Mouse (Mus musculus): ENCODE measurements at regions not wholly inside any gene's neighbourhood (a gene's known extent, or its start where the extent isn't known, plus 50 kb on each side); places are given as distances from the start of the nearest gene placed in this dataset.
"Not testable (repeated sequence)": the region's sequence is repeated elsewhere in the genome, so short reads cannot be mapped to it uniquely, and the experiment has no call there.

DNA sequence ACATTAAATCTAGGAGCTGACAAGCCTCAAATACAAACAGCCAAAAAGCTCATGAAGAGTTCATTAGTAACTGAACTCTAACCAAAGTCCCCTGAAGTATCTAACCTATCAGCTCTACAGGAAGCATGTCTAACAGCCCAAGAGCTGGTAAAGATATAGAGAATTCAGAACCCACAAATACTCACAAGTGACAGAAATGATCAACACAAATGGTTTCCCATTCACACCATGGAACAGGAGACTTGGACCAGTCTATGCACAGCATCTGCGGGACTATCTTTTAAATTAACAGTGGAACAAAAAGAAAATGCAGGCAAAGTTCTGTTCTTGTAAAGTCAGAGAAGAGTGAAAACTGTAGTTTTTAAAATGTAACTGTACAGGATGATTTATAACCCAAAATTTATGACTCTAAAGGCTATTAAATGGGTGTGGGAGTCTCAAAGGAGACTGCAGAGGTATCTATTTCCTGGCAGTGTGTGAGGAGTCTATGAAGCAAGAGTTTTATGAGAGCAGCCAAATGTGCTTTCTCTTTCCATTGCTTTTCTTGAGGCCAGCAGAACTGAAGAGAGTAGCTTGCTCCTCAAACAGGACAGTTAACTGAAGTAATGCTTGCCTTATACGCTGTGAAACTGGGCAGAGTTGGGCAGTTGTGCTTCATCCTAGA is 152.7 kb upstream of the Mad2l1 start:
- DNase-seq (ENCODE audit: low spot score) = no peak

DNA sequence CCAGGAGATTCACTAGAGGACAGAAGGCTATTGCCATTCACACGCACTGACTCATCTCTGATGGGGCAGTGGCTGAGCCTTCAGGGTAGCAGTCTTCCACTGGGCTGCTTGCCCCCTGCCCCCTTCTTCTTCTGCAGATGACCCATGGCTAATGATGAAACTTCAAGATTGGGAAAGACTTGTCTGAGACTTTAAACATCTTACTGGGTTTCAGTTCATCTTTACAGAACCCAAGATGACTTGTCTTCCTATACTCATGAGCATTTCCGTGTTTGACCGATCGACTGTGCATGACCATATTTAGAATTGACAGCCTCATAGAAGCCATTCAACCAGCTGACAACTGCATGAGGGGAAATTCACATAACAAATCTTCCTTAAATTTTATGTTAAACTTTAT is 140.0 kb upstream of the Mad2l1 start:
- DNase-seq (ENCODE audit: low spot score) = no peak

GRCm38 (mm10) chr6:66397411-66397810 is 137.8 kb upstream of the Mad2l1 start:
- DNase-seq (ENCODE audit: low spot score) = no peak

DNA sequence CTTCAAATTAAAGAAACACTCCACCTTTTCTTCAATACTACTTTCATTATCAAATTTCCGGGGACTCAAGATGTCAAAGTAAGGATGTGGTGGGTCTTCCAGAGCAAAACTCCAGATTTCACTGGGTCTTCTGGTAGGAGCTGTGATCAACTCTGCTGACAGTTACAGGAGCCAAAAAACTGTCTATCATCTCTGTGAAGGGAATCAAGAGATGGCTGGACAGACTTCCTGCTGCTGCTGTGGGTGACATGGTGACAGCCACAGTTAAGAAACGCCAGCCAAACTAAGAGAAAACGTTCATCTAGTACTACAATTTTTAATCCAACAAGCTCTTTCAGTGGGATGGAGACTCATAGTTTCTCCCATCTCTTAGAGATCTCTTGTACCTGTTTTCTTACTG is 136.5 kb upstream of the Mad2l1 start:
- DNase-seq (ENCODE audit: low spot score) = no peak

GRCm38 (mm10) chr6:66399091-66399755 is 136.0 kb upstream of the Mad2l1 start:
- no peak for DNase-seq (ENCODE audit: low spot score)

DNA sequence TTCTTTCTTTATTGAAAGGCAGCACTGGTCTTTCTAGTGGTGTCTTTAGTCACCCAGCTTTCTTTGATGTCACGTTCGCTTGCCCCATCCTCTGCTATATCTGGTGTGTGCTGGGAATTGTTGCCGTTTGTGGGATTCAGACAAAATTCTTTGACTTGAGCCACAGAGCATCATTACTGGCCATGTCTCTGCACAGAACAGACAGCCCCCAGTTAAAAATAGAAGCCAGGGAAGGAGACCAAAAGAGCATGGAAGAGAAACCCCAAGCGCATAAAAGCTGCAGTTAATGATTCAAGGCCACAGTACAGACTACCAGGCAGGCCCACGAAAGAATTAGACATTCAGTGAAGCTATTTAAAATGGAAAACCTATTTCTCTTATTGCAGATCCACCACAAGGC is 133.7 kb upstream of the Mad2l1 start:
- DNase-seq (ENCODE audit: low spot score) = no peak

DNA sequence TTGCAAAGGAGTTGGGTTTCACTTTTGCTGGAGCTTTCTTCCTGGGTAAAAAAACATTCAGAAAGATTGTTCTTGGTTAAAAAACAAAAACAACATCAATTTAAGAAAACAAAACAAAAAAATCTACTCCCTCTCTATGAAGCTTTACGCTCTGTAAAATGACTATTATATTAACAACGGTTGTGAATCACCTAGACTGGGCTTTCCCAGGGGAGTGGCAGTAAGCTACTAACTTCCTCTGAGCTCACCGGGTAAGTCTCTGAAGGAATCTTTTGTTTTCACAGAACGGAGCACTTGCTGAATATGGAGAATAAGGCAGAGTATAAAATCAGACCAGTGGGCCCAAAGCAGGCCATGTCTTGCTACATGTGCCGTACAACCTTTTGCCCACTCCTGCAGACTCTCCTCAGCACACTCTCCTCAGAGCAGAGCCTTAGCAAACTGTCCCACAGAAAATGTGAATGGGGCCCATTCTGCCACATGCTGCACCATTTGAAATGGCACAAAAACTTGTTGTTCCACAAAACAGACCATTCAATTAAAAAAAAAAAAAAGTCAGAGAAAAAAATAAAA is 133.2 kb upstream of the Mad2l1 start:
- DNase-seq (ENCODE audit: low spot score) = no peak

GRCm38 (mm10) chr6:66414822-66415221 is 120.4 kb upstream of the Mad2l1 start:
- DNase-seq (ENCODE audit: low spot score) = no peak

DNA sequence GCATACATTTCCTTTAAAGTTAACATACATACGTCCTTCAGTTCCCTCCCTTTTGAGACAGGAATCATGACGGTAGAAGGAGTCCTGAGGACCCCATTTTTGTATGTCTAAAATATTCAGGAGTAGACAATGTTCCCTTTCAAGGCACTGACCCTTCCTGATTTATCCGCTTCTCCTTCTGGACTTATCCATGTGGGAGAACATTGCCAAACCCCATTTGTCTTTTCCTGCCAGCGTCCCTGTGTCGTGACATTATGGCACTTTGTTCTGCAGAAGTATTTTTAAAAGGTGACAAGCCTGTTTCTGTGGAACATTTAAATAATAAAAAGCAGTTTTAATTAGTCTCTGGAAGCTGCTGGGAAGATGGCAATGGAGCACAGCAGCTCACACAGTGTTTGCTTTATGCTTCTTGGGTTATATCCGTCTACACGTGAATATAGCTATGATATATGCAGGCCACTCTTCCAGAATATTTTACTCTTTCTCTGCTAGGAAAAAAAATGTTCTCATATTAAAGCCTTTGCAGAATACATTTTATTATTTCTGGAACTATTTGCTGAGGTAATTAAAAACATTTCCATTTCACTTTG is 115.6 kb upstream of the Mad2l1 start:
- no peak for DNase-seq (ENCODE audit: low spot score)

DNA sequence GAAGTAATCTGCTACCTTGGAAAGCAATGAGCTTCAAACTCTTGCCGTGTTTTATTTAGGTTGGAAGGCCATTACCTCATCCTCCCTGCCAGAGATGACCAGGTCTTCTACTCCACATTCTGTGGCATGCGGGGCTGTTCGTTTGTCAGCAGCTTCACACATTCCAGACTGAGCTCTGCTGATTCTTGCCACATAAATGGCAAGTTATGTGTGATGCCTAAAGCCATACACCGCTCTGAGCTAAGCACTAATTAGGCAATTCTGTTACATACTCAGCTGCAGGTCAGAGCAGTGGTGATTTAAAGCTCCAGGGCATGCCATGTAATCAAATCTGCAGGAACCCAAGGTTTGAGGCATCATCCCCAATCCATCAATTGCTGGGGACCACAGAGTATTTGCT is 106.8 kb upstream of the Mad2l1 start:
- DNase-seq (ENCODE audit: low spot score) = no peak

- DNase-seq (ENCODE audit: low spot score) = not testable (repeated sequence)
These were observed 84.8 kb upstream of the Mad2l1 start for GRCm38 (mm10) chr6:66450408-66450807.

DNA sequence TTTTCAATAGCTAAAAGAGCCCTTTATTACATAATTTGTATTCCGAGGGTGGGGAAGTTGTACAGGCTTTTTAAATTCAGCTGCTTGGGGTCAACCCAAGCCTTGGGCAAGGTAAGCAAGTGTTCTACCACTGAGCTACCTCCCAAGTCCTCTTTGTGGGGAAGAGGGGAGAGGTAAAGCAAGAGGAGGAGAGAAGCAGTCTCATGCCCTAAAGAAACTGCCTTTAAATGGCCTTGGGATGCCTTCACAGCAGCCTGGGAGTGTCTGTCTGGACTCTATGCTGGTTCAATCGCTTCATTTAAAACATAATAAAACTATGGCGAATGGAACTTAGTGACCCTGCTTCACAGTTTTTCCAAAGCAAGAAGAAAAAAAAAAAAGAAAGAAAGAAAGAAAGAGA is 77.0 kb upstream of the Mad2l1 start:
- DNase-seq (ENCODE audit: low spot score) = no peak

GRCm38 (mm10) chr6:66464540-66464939 is 70.7 kb upstream of the Mad2l1 start:
- no peak for DNase-seq (ENCODE audit: low spot score)

DNA sequence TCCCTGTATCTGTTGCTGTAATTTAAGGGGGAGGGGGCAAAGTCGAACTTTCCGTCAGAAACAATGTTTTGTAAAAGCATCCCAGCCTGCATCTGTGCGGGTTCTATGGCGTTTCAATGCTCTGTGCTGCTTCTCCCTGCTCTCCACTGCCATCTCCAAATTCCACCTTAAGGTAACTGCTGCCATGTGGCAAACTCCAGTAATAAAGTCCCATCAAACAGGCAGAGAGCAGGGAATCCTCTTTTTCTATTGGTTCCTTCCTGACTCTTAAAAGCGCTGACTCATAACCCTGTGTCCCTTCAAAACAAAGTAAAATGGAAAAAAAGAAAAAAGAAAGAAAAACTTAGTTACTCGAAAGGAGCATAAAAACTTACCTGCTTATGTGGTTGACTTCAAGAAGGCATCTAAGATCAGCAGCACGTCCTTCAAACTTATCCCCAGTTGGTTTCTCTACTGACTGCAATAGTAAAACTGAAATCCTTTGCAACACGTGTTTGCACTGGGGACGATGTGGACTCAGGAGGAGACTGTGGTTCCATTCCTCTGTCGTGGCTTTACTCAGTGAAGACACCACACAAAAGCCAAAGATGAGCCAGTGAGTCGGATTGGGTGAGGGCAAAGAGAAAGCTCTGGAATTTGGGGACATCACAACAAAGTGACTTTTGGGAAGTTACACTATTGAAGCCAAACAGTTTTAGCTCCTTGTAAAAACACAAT is 69.9 kb upstream of the Mad2l1 start:
- DNase-seq (ENCODE audit: low spot score) = no peak

DNA sequence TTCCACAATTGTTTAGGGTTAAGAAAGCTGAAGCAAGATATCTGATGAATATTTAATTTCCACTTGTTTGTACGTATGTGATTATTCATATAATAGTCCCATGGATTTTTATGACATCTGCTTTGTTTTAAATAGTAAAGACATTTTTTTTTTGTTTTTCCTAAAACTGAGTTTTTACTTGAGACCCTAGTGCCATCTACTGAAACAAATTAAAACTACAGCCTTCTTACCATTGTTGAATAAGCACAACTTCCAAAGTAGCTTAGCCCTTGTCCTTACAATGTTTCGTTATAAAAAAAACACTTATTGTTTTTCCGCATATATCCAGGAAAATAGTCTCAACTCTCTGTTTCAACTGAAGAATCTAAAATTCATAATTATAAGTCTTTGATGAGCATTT is 68.4 kb upstream of the Mad2l1 start:
- DNase-seq (ENCODE audit: low spot score) = peak; percentile 50

DNA sequence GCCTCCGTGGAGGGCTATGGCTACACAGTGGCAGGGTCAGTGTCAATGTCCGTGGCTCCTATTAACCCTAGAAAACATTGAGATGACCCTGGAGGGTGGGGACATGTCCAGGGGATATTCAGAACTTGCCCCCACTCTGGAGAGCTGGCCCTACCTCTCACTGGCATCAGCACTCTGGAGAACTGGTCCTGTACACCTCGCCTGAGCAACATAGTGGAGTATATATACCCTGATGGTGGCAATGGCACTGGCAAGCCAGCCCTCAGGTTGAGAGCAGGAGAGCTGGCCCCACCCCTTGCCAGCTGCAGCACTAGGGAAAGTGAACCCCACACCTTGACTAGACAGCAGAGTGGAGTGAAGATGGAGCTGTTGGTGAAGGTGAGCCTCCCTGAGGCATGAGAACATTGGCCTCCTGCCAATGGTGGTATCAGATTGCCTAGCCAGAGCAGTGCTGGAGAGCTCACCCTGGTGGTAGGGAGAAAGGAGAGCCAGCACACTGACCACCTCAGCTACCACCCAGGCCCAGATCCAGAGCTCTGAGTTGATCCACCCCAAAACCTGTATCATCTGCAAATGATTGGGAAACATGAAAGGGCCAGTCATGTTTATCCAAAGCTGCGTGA is 64.5 kb upstream of the Mad2l1 start:
- DNase-seq (ENCODE audit: low spot score) = no peak

DNA sequence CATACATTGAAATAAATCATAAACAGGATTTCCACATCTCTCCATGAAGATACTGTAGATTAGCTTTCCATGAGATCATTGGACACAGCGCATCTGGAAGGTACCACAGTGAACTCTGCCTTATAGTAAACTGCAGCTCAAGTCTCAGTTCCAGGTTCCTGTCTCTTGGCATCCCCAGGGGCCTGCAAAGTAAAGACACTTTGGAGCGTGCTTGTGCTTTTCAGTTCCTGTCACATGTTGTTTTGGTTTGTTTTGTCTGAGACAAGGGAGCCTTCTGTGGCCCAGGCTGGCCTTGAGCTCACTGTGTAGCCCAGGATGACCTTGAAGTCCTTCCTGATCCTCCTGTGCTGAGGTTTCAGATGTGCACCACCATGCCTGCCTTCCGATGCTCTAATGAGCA is 63.4 kb upstream of the Mad2l1 start:
- no peak for DNase-seq (ENCODE audit: low spot score)

DNA sequence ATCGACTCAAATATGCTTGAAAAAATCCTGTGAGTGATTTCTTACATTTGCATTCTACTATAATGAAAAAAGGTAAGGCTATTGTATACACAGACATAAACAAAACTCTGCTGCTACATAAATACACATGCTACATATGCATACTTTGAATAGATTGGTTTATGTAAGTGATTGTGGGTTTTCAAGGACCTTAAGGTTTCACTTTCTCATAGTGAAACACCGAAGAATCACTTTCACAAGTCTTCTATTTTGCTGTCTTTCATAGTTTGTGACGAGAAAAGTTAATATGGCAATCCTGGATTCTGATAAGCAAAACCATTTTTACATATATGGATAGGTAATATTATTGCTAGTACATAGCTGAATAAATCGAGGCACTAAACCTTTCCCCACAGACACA is 62.5 kb upstream of the Mad2l1 start:
- no peak for DNase-seq (ENCODE audit: low spot score)

- no peak for DNase-seq (ENCODE audit: low spot score)
These were observed 57.6 kb upstream of the Mad2l1 start for GRCm38 (mm10) chr6:66477575-66477974.

- DNase-seq (ENCODE audit: low spot score) = no peak
These were observed 56.7 kb upstream of the Mad2l1 start for GRCm38 (mm10) chr6:66478326-66478964.

- no peak for DNase-seq (ENCODE audit: low spot score)
These were observed 55.6 kb upstream of the Mad2l1 start for GRCm38 (mm10) chr6:66479576-66479975.

Data from thymus, postnatal 0 days (tissue).